ENCODE assay signal across 19 mouse cellular contexts in genomic region chr17:61217198-61217722, GRCm38 (mm10).
A peak's percentile ranks its signal among the peaks of the same experiment; 100 is the strongest.
DNase-seq lines count a peak whose midpoint lies in the region; ATAC-seq lines count a peak whose summit lies in the region.
"Had no signal": no experiment of that assay in that cellular context is flagged by ENCODE, and none has a peak within 500 bp of the region (broad histone marks: within the 10 kb centered on the region; RNA-seq: fewer than 3 reads in every experiment).

No protein-coding gene starts in this region.

- DNase-seq in hindbrain, embryonic 11.5 days (ENCODE audit: low spot score), result peak; percentile 4
- no peak for DNase-seq in hindbrain, embryonic 10.5 days (ENCODE audit: low spot score)
- peak; percentile 49 for DNase-seq in 416B (ENCODE audit: low read depth)
- DNase-seq in spleen, postnatal 36 days (ENCODE audit: low spot score in 2 of 2), result no peak
- DNase-seq: adrenal gland, postnatal 14 days; cerebellum, adult 11 months; cerebellum, postnatal 25 days; kidney, adult 11 months; right cerebral cortex, adult 18-20 months; thymus, postnatal 14 days had no signal

- no peak overlapping the region for H3K4me3 ChIP-seq in hindbrain, embryonic 11.5 days (ENCODE audit: low read depth, low read length)
- no peak overlapping the region for H3K4me3 ChIP-seq in hindbrain, embryonic 10.5 days
- H3K4me3 ChIP-seq in hindbrain, embryonic 12.5 days, result no peak overlapping the region
- H3K4me3 ChIP-seq in neural tube, embryonic 12.5 days, result no peak overlapping the region
- H3K4me3 ChIP-seq: embryonic facial prominence, embryonic 12.5 days; erythroblast, embryonic 14.5 days; forebrain, embryonic 13.5 days; heart, embryonic 10.5 days had no signal

- no peaks in the 10 kb centered on the region for H3K9me3 ChIP-seq in hindbrain, embryonic 11.5 days (ENCODE audit: control insufficient read depth, low read length)
- no peaks in the 10 kb centered on the region for H3K9me3 ChIP-seq in hindbrain, embryonic 10.5 days
- no peaks in the 10 kb centered on the region for H3K9me3 ChIP-seq in hindbrain, embryonic 12.5 days (replicated peaks)
- no peaks in the 10 kb centered on the region for H3K9me3 ChIP-seq in neural tube, embryonic 12.5 days
- H3K9me3 ChIP-seq: embryonic facial prominence, embryonic 12.5 days; forebrain, embryonic 13.5 days; heart, embryonic 10.5 days had no signal

- no peak overlapping the region for H3K27ac ChIP-seq in hindbrain, embryonic 11.5 days (ENCODE audit: low read depth, low read length)
- H3K27ac ChIP-seq in hindbrain, embryonic 10.5 days, result no peak overlapping the region
- no peak overlapping the region for H3K27ac ChIP-seq in hindbrain, embryonic 12.5 days
- H3K27ac ChIP-seq in neural tube, embryonic 12.5 days, result no peak overlapping the region
- H3K27ac ChIP-seq: embryonic facial prominence, embryonic 12.5 days; forebrain, embryonic 13.5 days; heart, embryonic 10.5 days; liver, embryonic 14.5 days had no signal

- peak; percentile 68; the same call in 1 of the 2 replicates for ATAC-seq in hindbrain, embryonic 11.5 days (ENCODE audit: low FRiP score)
- ATAC-seq in hindbrain, embryonic 12.5 days (ENCODE audit: low FRiP score), result peak; percentile 58; the same call in 1 of the 2 replicates
- peak; percentile 68; the same call in 1 of the 2 replicates for ATAC-seq in neural tube, embryonic 12.5 days (ENCODE audit: low FRiP score, low read depth)
- ATAC-seq in frontal cortex, adult (ENCODE audit: low TSS enrichment), result no peak
- ATAC-seq: forebrain, embryonic 13.5 days had no signal

- H3K27me3 ChIP-seq in hindbrain, embryonic 11.5 days (ENCODE audit: control insufficient read depth, insufficient read depth, low read length), result no peaks in the 10 kb centered on the region
- H3K27me3 ChIP-seq in hindbrain, embryonic 10.5 days (ENCODE audit: insufficient read depth, poor library complexity, severe bottlenecking), result no peaks in the 10 kb centered on the region
- no peaks in the 10 kb centered on the region for H3K27me3 ChIP-seq in hindbrain, embryonic 12.5 days
- H3K27me3 ChIP-seq in neural tube, embryonic 12.5 days (replicated peaks), result no peaks in the 10 kb centered on the region
- H3K27me3 ChIP-seq: CH12.LX; embryonic facial prominence, embryonic 12.5 days; forebrain, embryonic 13.5 days had no signal

- no peak overlapping the region for H3K4me2 ChIP-seq in hindbrain, embryonic 11.5 days (replicated peaks; ENCODE audit: low read depth, low read length)
- H3K4me2 ChIP-seq in hindbrain, embryonic 12.5 days (replicated peaks), result no peak overlapping the region
- H3K4me2 ChIP-seq in neural tube, embryonic 12.5 days (replicated peaks), result no peak overlapping the region
- H3K4me2 ChIP-seq: embryonic facial prominence, embryonic 12.5 days; forebrain, embryonic 13.5 days had no signal

- H3K4me1 ChIP-seq in hindbrain, embryonic 11.5 days (replicated peaks; ENCODE audit: control insufficient read depth, insufficient read depth, low read length), result no peaks in the 10 kb centered on the region
- no peaks in the 10 kb centered on the region for H3K4me1 ChIP-seq in hindbrain, embryonic 10.5 days (replicated peaks)
- no peaks in the 10 kb centered on the region for H3K4me1 ChIP-seq in hindbrain, embryonic 12.5 days
- no peaks in the 10 kb centered on the region for H3K4me1 ChIP-seq in neural tube, embryonic 12.5 days
- H3K4me1 ChIP-seq: embryonic facial prominence, embryonic 12.5 days; forebrain, embryonic 13.5 days; heart, embryonic 10.5 days had no signal

- H3K9ac ChIP-seq in hindbrain, embryonic 11.5 days (ENCODE audit: low read depth, low read length), result no peak overlapping the region
- no peak overlapping the region for H3K9ac ChIP-seq in hindbrain, embryonic 12.5 days
- no peak overlapping the region for H3K9ac ChIP-seq in neural tube, embryonic 12.5 days
- H3K9ac ChIP-seq: embryonic facial prominence, embryonic 12.5 days; forebrain, embryonic 13.5 days; liver, embryonic 14.5 days had no signal

- H3K36me3 ChIP-seq in hindbrain, embryonic 11.5 days (ENCODE audit: control insufficient read depth, insufficient read depth, low read length), result no peaks in the 10 kb centered on the region
- no peaks in the 10 kb centered on the region for H3K36me3 ChIP-seq in hindbrain, embryonic 10.5 days
- no peaks in the 10 kb centered on the region for H3K36me3 ChIP-seq in hindbrain, embryonic 12.5 days
- H3K36me3 ChIP-seq in neural tube, embryonic 12.5 days, result no peaks in the 10 kb centered on the region
- H3K36me3 ChIP-seq: embryonic facial prominence, embryonic 12.5 days; heart, embryonic 10.5 days had no signal

- WGBS in hindbrain, embryonic 11.5 days, result 64% methylated on average over 7 of the region's 7 CpGs
- 84% methylated on average over 7 of the region's 7 CpGs for WGBS in hindbrain, embryonic 10.5 days
- WGBS in hindbrain, embryonic 12.5 days, result 61% methylated on average over 7 of the region's 7 CpGs
- WGBS in neural tube, embryonic 12.5 days, result 34% methylated on average over 7 of the region's 7 CpGs

Comparison
In these comparisons a context has a peak if more than half of its experiments do, and no peak if none do; other contexts are left out.
1. DNase-seq: peak in hindbrain, embryonic 11.5 days (single experiment) and 416B (single experiment); none in hindbrain, embryonic 10.5 days (single experiment) and spleen, postnatal 36 days (0 of 2).